Mouse (Mus musculus): ENCODE data around the gene Skint4.

The Skint4 gene

GRCm38 (mm10) chr4:112071716-112072115 is at the start of gene Skint4:
TSS of gene Skint4 (plus strand) at chr4:112072016.
- no peak for DNase-seq (ENCODE audit: low spot score in 2 of 2)
